Mouse (Mus musculus) liver, adult 2 months (tissue): ENCODE measurements around the gene Csmd2.

ENCODE experiments used
- CTCF ChIP-seq: fragments of 200-500 bp; IDR thresholded peaks from 2 replicates; pipeline ENCODE4 v1.5.1; 2011; ENCODE audit warnings: low read depth, low read length, control low read depth
- POLR2A ChIP-seq: fragments of 200-500 bp; IDR thresholded peaks from 2 replicates; pipeline ENCODE4 v1.6.1; 2011; ENCODE audit warnings: low read length, control low read depth; ENCODE audit not compliant: insufficient read depth; ENCODE audit errors: extremely low read depth

- TF ChIP-seq CTCF, result no peak
- TF ChIP-seq POLR2A, result no peak
These were observed 287.5 kb downstream of the Csmd2 start for GRCm38 (mm10) chr4:128275116-128275515.
